Mouse (Mus musculus) heart, postnatal 25 days (tissue): ENCODE measurements around the gene Rnf215. TPM values are rescaled to one million over a fixed set of nuclear protein-coding genes. Genes with fewer than 3 reads are reported as not detected.
A peak's percentile ranks its signal among the peaks of the same experiment; 100 is the strongest.
"Not testable (repeated sequence)": the region's sequence is repeated elsewhere in the genome, so short reads cannot be mapped to it uniquely, and the experiment has no call there.

Experiments used
- DNase-seq: peaks from one replicate; pipeline ENCODE4 v3.0.0; 2022; ENCODE audit warnings: low spot score
- intact Hi-C: fragments of 180-260 bp; cut with DNase I; formaldehyde crosslinking; loops from one replicate; pipeline ENCODE4 v1.15.1; 2025
- total RNA-seq, 2 experiments: library from RNA; stranded (reverse); gene quantifications; 2 replicates each; pipeline ENCODE4 v1.2.3; 2021

Gene Rnf215
- 10 to 100 TPM; 13.2 to 13.8 TPM for total RNA-seq

GRCm38 (mm10) chr11:4134986-4135935 is at the start of gene Rnf215:
Gene Rnf215, plus strand, starts transcription at chr11:4135202.
- DNase-seq, result peak; percentile 75
- intact Hi-C loops, result loop anchor here (1.0 to 2.0 kb wide), 5 partner anchors 26 to 288 kb away; partner anchors contain the start of genes Ccdc157 and Sf3a1

GRCm38 (mm10) chr11:4086246-4086645 is 48.8 kb upstream of the Rnf215 start:
- DNase-seq, result no peak
- intact Hi-C loops, result no loop called here

GRCm38 (mm10) chr11:4087267-4087666 is 47.7 kb upstream of the Rnf215 start:
- intact Hi-C loops, result no loop called here
- DNase-seq, result no peak

- intact Hi-C loops, result loop anchor here (2.0 kb wide), 1 partner anchor 125 kb away; the partner anchor contains the start of gene Castor1
- no peak for DNase-seq
These were observed 41.3 kb upstream of the Rnf215 start for GRCm38 (mm10) chr11:4093459-4094377.

- intact Hi-C loops, result loop anchor here (2.0 kb wide), 1 partner anchor 124 kb away; the partner anchor contains the start of gene Castor1
- DNase-seq, result no peak
These were observed 40.4 kb upstream of the Rnf215 start for GRCm38 (mm10) chr11:4094378-4095170.

- intact Hi-C loops, result loop anchor here (2.0 kb wide), 1 partner anchor 123 kb away; the partner anchor contains the start of gene Castor1
- DNase-seq, result peak; percentile 38
These were observed 39.6 kb upstream of the Rnf215 start, which contains the start of gene Mtfp1 for GRCm38 (mm10) chr11:4095171-4096053. Gene Mtfp1, minus strand, starts transcription at chr11:4095445.

GRCm38 (mm10) chr11:4096054-4096984 is 38.7 kb upstream of the Rnf215 start:
- intact Hi-C loops, result no loop called here
- DNase-seq, result peak; percentile 98

GRCm38 (mm10) chr11:4097091-4097621 is 37.8 kb upstream of the Rnf215 start:
- DNase-seq, result no peak
- intact Hi-C loops, result no loop called here

- intact Hi-C loops, result no loop called here
- no peak for DNase-seq
These were observed 36.9 kb upstream of the Rnf215 start for GRCm38 (mm10) chr11:4098120-4098519.

- intact Hi-C loops, result no loop called here
- DNase-seq, result no peak
These were observed 36.2 kb upstream of the Rnf215 start for GRCm38 (mm10) chr11:4098816-4099215.

- no peak for DNase-seq
- intact Hi-C loops, result no loop called here
These were observed 35.6 kb upstream of the Rnf215 start for GRCm38 (mm10) chr11:4099447-4099846.

GRCm38 (mm10) chr11:4101851-4102250 is 33.2 kb upstream of the Rnf215 start:
- no peak for DNase-seq
- intact Hi-C loops, result no loop called here

- DNase-seq, result no peak
- intact Hi-C loops, result no loop called here
These were observed 31.5 kb upstream of the Rnf215 start for GRCm38 (mm10) chr11:4103522-4103921.

GRCm38 (mm10) chr11:4104989-4105388 is 30.0 kb upstream of the Rnf215 start:
- no peak for DNase-seq
- intact Hi-C loops, result no loop called here

GRCm38 (mm10) chr11:4105444-4105843 is 29.6 kb upstream of the Rnf215 start:
- DNase-seq, result no peak
- intact Hi-C loops, result no loop called here

- intact Hi-C loops, DNase-seq: not testable (repeated sequence)
These were observed 27.1 kb upstream of the Rnf215 start for GRCm38 (mm10) chr11:4107901-4108300.

- DNase-seq, result no peak
- intact Hi-C loops, result no loop called here
These were observed 26.3 kb upstream of the Rnf215 start for GRCm38 (mm10) chr11:4108691-4109090.
